ENCODE assay signal across 10 mouse cellular contexts in the genomic region with DNA sequence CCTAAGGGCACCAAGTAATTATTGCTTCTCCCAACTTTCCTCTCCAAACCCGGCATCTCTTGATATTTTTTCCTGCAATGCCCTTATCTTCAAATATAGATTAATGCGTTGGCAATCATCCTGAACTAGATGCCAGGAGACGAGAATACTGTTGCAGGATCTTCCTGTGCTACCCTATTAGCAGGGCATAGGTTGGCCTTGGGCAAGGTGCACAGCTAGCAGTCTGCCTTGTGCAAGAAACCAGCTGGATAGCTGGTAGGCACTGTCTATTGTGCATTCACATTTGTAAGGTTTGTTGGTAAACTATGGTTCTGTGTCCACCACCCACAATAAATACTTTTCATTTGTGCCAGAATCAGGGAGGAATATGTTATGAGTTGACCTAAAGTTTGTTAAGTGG. TPM values are rescaled to one million over a fixed set of nuclear protein-coding genes. Genes with fewer than 3 reads are reported as not detected.
A peak's percentile ranks its signal among the peaks of the same experiment; 100 is the strongest.
DNase-seq lines count a peak whose midpoint lies in the region; ATAC-seq and TF ChIP-seq lines count a peak whose summit lies in the region.
"Had no signal": no experiment of that assay in that cellular context is flagged by ENCODE, and none has a peak within 500 bp of the region (broad histone marks: within the 10 kb centered on the region; RNA-seq: fewer than 3 reads in every experiment).

No protein-coding gene starts in this region.

- no peaks in the 10 kb centered on the region for H3K9me3 ChIP-seq in hindbrain, embryonic 10.5 days
- no peaks in the 10 kb centered on the region for H3K9me3 ChIP-seq in hindbrain, postnatal 0 days (ENCODE audit: low read length)
- no peaks in the 10 kb centered on the region for H3K9me3 ChIP-seq in neural tube, embryonic 12.5 days
- H3K9me3 ChIP-seq in hindbrain, embryonic 15.5 days, result no peaks in the 10 kb centered on the region
- no peaks in the 10 kb centered on the region for H3K9me3 ChIP-seq in stomach, embryonic 16.5 days (replicated peaks; ENCODE audit: control insufficient read depth, low read length)
- H3K9me3 ChIP-seq in forebrain, embryonic 15.5 days, result no peaks in the 10 kb centered on the region

- no peaks in the 10 kb centered on the region for H3K36me3 ChIP-seq in hindbrain, embryonic 10.5 days
- no peaks in the 10 kb centered on the region for H3K36me3 ChIP-seq in hindbrain, postnatal 0 days (ENCODE audit: insufficient read depth, low read length)
- H3K36me3 ChIP-seq in neural tube, embryonic 12.5 days, result no peaks in the 10 kb centered on the region
- H3K36me3 ChIP-seq in hindbrain, embryonic 15.5 days, result no peaks in the 10 kb centered on the region
- no peaks in the 10 kb centered on the region for H3K36me3 ChIP-seq in stomach, embryonic 16.5 days (ENCODE audit: control insufficient read depth, insufficient read depth, low read length)
- no peaks in the 10 kb centered on the region for H3K36me3 ChIP-seq in forebrain, embryonic 15.5 days

- WGBS in hindbrain, embryonic 10.5 days, result 74% methylated on average over 3 of the region's 3 CpGs
- 61% methylated on average over 3 of the region's 3 CpGs for WGBS in hindbrain, postnatal 0 days
- 77% methylated on average over 3 of the region's 3 CpGs for WGBS in neural tube, embryonic 12.5 days
- WGBS in hindbrain, embryonic 15.5 days, result 69% methylated on average over 3 of the region's 3 CpGs
- whole genome bisulfite sequencing in stomach, embryonic 16.5 days, result 65% methylated on average over 3 of the region's 3 CpGs
- 65% methylated on average over 3 of the region's 3 CpGs for WGBS in forebrain, embryonic 15.5 days

- no peak for DNase-seq in hindbrain, embryonic 10.5 days (ENCODE audit: low spot score)
- DNase-seq in hindbrain, postnatal 0 days (ENCODE audit: low spot score), result no peak
- DNase-seq in neural tube, embryonic 10.5 days (ENCODE audit: extremely low spot score, low spot score), result no peak
- DNase-seq: lung, postnatal 14 days; right cerebral cortex, postnatal 25 days had no signal

- H3K27me3 ChIP-seq in hindbrain, embryonic 10.5 days (ENCODE audit: insufficient read depth, poor library complexity, severe bottlenecking), result peaks cover 61% of the 10 kb centered on the region
- H3K27me3 ChIP-seq in hindbrain, postnatal 0 days (ENCODE audit: insufficient read depth, low read length), result 0 out of 2 replicates have a peak, but pooled peaks cover 5% of the 10 kb centered on the region
- H3K27me3 ChIP-seq in neural tube, embryonic 12.5 days (replicated peaks), result peaks cover 26% of the 10 kb centered on the region
- peaks cover 30% of the 10 kb centered on the region for H3K27me3 ChIP-seq in hindbrain, embryonic 15.5 days
- peaks cover 7% of the 10 kb centered on the region; the same call in 1 of the 2 replicates for H3K27me3 ChIP-seq in stomach, embryonic 16.5 days (ENCODE audit: control insufficient read depth, insufficient read depth, low read length)
- H3K27me3 ChIP-seq in forebrain, embryonic 15.5 days, result peaks cover 16% of the 10 kb centered on the region; the same call in 1 of the 2 replicates

- H3K4me3 ChIP-seq in hindbrain, embryonic 10.5 days, result peak overlapping the region; percentile 77
- H3K4me3 ChIP-seq in hindbrain, postnatal 0 days (ENCODE audit: low read length), result no peak overlapping the region
- no peak overlapping the region for H3K4me3 ChIP-seq in neural tube, embryonic 12.5 days
- H3K4me3 ChIP-seq in hindbrain, embryonic 15.5 days, result peak overlapping the region; percentile 67; the same call in 1 of the 2 replicates
- no peak overlapping the region for H3K4me3 ChIP-seq in stomach, embryonic 16.5 days (replicated peaks; ENCODE audit: low read length)
- H3K4me3 ChIP-seq in forebrain, embryonic 15.5 days, result no peak overlapping the region

- ATAC-seq in hindbrain, postnatal 0 days, result no peak
- no peak for ATAC-seq in neural tube, embryonic 12.5 days (ENCODE audit: low FRiP score, low read depth)
- ATAC-seq in hindbrain, embryonic 15.5 days (ENCODE audit: low FRiP score, low read depth), result no peak
- no peak for ATAC-seq in stomach, embryonic 16.5 days (ENCODE audit: insufficient read depth, low FRiP score)
- ATAC-seq in forebrain, embryonic 15.5 days (replicated peaks), result no peak
- ATAC-seq in CD4-positive, CD25-positive, alpha-beta regulatory T cell, adult 4 months, result no peak

- H3K4me1 ChIP-seq in hindbrain, embryonic 10.5 days (replicated peaks), result peaks cover 47% of the 10 kb centered on the region
- H3K4me1 ChIP-seq in hindbrain, postnatal 0 days (ENCODE audit: insufficient read depth, low read length), result peaks cover 9% of the 10 kb centered on the region; the same call in 1 of the 2 replicates
- H3K4me1 ChIP-seq in neural tube, embryonic 12.5 days, result peaks cover 34% of the 10 kb centered on the region
- H3K4me1 ChIP-seq in hindbrain, embryonic 15.5 days (replicated peaks), result peaks cover 17% of the 10 kb centered on the region
- H3K4me1 ChIP-seq in stomach, embryonic 16.5 days (ENCODE audit: control insufficient read depth, insufficient read depth, low read length), result peaks cover 2% of the 10 kb centered on the region; the same call in 1 of the 2 replicates
- H3K4me1 ChIP-seq in forebrain, embryonic 15.5 days, result peaks cover 8% of the 10 kb centered on the region

- no peak overlapping the region for H3K9ac ChIP-seq in hindbrain, postnatal 0 days (replicated peaks; ENCODE audit: low read length)
- H3K9ac ChIP-seq in neural tube, embryonic 12.5 days, result no peak overlapping the region
- no peak overlapping the region for H3K9ac ChIP-seq in hindbrain, embryonic 15.5 days
- no peak overlapping the region for H3K9ac ChIP-seq in stomach, embryonic 16.5 days (ENCODE audit: low read length)
- no peak overlapping the region for H3K9ac ChIP-seq in forebrain, embryonic 15.5 days (replicated peaks)

- no peak for TF ChIP-seq CTCF in hindbrain, postnatal 0 days (IDR thresholded peaks at IDR 0.05; ENCODE audit: low read depth)

- H3K4me2 ChIP-seq in hindbrain, postnatal 0 days (ENCODE audit: low read depth, low read length), result no peak overlapping the region
- H3K4me2 ChIP-seq in neural tube, embryonic 12.5 days (replicated peaks), result peak overlapping the region; percentile 97
- peak overlapping the region; percentile 99 for H3K4me2 ChIP-seq in hindbrain, embryonic 15.5 days
- H3K4me2 ChIP-seq in stomach, embryonic 16.5 days (ENCODE audit: low read depth, low read length), result peak overlapping the region; percentile 89; the same call in 1 of the 2 replicates
- no peak overlapping the region for H3K4me2 ChIP-seq in forebrain, embryonic 15.5 days (replicated peaks)

- H3K27ac ChIP-seq in hindbrain, embryonic 10.5 days, result no peak overlapping the region
- H3K27ac ChIP-seq in hindbrain, postnatal 0 days, result no peak overlapping the region
- H3K27ac ChIP-seq in neural tube, embryonic 12.5 days, result no peak overlapping the region
- H3K27ac ChIP-seq in hindbrain, embryonic 15.5 days (replicated peaks), result no peak overlapping the region
- H3K27ac ChIP-seq in stomach, embryonic 16.5 days (ENCODE audit: low read length), result no peak overlapping the region
- H3K27ac ChIP-seq in forebrain, embryonic 15.5 days (replicated peaks), result no peak overlapping the region

RNA-seq across cellular contexts. Expression of a gene that starts 1.0 kb away (rescaled TPM):
- 1.2 and 1.5 TPM in 2 replicates for polyA plus RNA-seq in hindbrain, embryonic 10.5 days (2016; fragmentation: Nextera tagmentation; extraction: Ambion mirVana)
- total RNA-seq in hindbrain, postnatal 0 days (2014; rRNA removed), result 1.5 and 1.8 TPM in 2 replicates
- 0.59 and 0.65 TPM in 2 replicates for polyA plus RNA-seq in hindbrain, postnatal 0 days (2015; fragmentation: Nextera tagmentation; extraction: Ambion mirVana)
- 1.6 TPM in 2 replicates for polyA plus RNA-seq in neural tube, embryonic 12.5 days (2016; fragmentation: Nextera tagmentation; extraction: Ambion mirVana)
- polyA plus RNA-seq in hindbrain, embryonic 15.5 days (2015; fragmentation: Nextera tagmentation; extraction: Ambion mirVana), result 0.83 and 0.93 TPM in 2 replicates
- 0.97 and 1.2 TPM in 2 replicates for polyA plus RNA-seq in stomach, embryonic 16.5 days (2015; fragmentation: Nextera tagmentation; extraction: Ambion mirVana)
- polyA plus RNA-seq in forebrain, embryonic 15.5 days (2015; fragmentation: Nextera tagmentation; extraction: Ambion mirVana), result 0.32 and 0.37 TPM in 2 replicates
- not detected for polyA plus RNA-seq in CD4-positive, CD25-positive, alpha-beta regulatory T cell, adult 4 months (2017; shearing (Covaris generic))

Comparison
In these comparisons a context has a peak if more than half of its experiments do, and no peak if none do; other contexts are left out.
1. H3K4me3 ChIP-seq: peak in hindbrain, embryonic 10.5 days (single experiment) and hindbrain, embryonic 15.5 days (single experiment); none in hindbrain, postnatal 0 days (single experiment), neural tube, embryonic 12.5 days (single experiment), stomach, embryonic 16.5 days (single experiment) and forebrain, embryonic 15.5 days (single experiment).
2. H3K4me2 ChIP-seq: peak in neural tube, embryonic 12.5 days (single experiment), hindbrain, embryonic 15.5 days (single experiment) and stomach, embryonic 16.5 days (single experiment); none in hindbrain, postnatal 0 days (single experiment) and forebrain, embryonic 15.5 days (single experiment).